Mouse (Mus musculus): ENCODE data around the gene S100a7a.

S100a7a gene

GRCm38 (mm10) chr3:90627807-90628206 lies 26.0 kb upstream of the S100a7a start:
- DNase-seq (ENCODE audit: low spot score), result no peak

GRCm38 (mm10) chr3:90629298-90629697 lies 24.5 kb upstream of the S100a7a start:
- no peak for DNase-seq (ENCODE audit: low spot score)

- no peak for DNase-seq (ENCODE audit: low spot score)
Observed at GRCm38 (mm10) chr3:90631984-90632383, 21.8 kb upstream of the S100a7a start.

- no peak for DNase-seq (ENCODE audit: low spot score)
Observed at GRCm38 (mm10) chr3:90638511-90639275, 15.1 kb upstream of the S100a7a start.

- no peak for DNase-seq (ENCODE audit: low spot score)
Observed at GRCm38 (mm10) chr3:90639511-90640154, 14.2 kb upstream of the S100a7a start.

GRCm38 (mm10) chr3:90640981-90641380 lies 12.8 kb upstream of the S100a7a start:
- DNase-seq (ENCODE audit: low spot score), result no peak

- peak; percentile 48 for DNase-seq (ENCODE audit: low spot score)
Observed at GRCm38 (mm10) chr3:90644220-90644619, 9.6 kb upstream of the S100a7a start.

GRCm38 (mm10) chr3:90647291-90647690 lies 6.5 kb upstream of the S100a7a start:
- DNase-seq (ENCODE audit: low spot score), result no peak

- DNase-seq (ENCODE audit: low spot score), result no peak
Observed at GRCm38 (mm10) chr3:90648981-90649380, 4.8 kb upstream of the S100a7a start.

- DNase-seq (ENCODE audit: low spot score), result no peak
Observed at GRCm38 (mm10) chr3:90649832-90650231, 4.0 kb upstream of the S100a7a start.

GRCm38 (mm10) chr3:90652878-90653508 lies 824 bp upstream of the S100a7a start:
- DNase-seq (ENCODE audit: low spot score), result peak; percentile 86

- no peak for DNase-seq (ENCODE audit: low spot score)
Observed at GRCm38 (mm10) chr3:90657405-90657804, 3.6 kb downstream of the S100a7a start.

GRCm38 (mm10) chr3:90659364-90660044 lies 5.7 kb downstream of the S100a7a start:
- no peak for DNase-seq (ENCODE audit: low spot score)

- DNase-seq (ENCODE audit: low spot score), result no peak
Observed at GRCm38 (mm10) chr3:90664219-90664618, 10.4 kb downstream of the S100a7a start.

GRCm38 (mm10) chr3:90668846-90669245 lies 15.0 kb downstream of the S100a7a start, which contains the start of gene S100a8:
Gene S100a8 (plus strand): TSS chr3:90668978.
- no peak for DNase-seq (ENCODE audit: low spot score)

GRCm38 (mm10) chr3:90678656-90679055 lies 24.8 kb downstream of the S100a7a start:
- no peak for DNase-seq (ENCODE audit: low spot score)

- DNase-seq (ENCODE audit: low spot score), result no peak
Observed at GRCm38 (mm10) chr3:90683929-90684328, 30.1 kb downstream of the S100a7a start.

GRCm38 (mm10) chr3:90686835-90687234 lies 33.0 kb downstream of the S100a7a start:
- no peak for DNase-seq (ENCODE audit: low spot score)

GRCm38 (mm10) chr3:90693496-90693895 lies 39.7 kb downstream of the S100a7a start:
- DNase-seq (ENCODE audit: low spot score), result no peak

GRCm38 (mm10) chr3:90695613-90696012 lies 41.8 kb downstream of the S100a7a start, which contains the start of gene S100a9:
Gene S100a9 (minus strand): TSS chr3:90695721.
- no peak for DNase-seq (ENCODE audit: low spot score)

- no peak for DNase-seq (ENCODE audit: low spot score)
Observed at GRCm38 (mm10) chr3:90702244-90702643, 48.4 kb downstream of the S100a7a start.
